Mouse (Mus musculus): ENCODE results near the gene Dnajc7. TPM values are rescaled to one million over a fixed set of nuclear protein-coding genes. Genes with fewer than 3 reads are reported as not detected.

Dnajc7 gene
- polyA plus RNA-seq, 1 experiment from 2014 or later = 295 TPM

DNA sequence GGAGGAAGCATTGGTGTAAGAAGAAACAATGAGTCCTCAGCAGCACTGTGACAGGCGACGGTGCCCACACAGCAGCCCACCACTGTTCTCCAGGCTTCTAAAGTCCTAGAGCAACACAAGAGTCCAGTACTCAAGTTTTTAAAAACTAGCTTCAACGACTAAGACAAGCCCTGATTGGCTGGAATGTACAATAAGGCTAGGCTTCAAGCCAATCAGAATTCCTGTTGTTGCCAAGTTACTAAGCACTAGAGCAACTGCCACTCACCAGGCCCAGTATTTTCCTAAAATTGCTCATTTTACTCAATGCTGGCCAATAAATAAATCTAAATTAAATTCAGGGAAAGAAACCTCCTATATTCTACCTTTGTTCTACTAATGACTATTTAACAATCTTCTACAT lies 6.7 kb downstream of the Dnajc7 start:
- H3K27ac ChIP-seq (replicated peaks) = no peak overlapping the region
- no peaks in the 10 kb centered on the region for H3K9me3 ChIP-seq
- no peak overlapping the region for H3K4me2 ChIP-seq (replicated peaks)
- ATAC-seq (replicated peaks) = no peak
- H3K4me3 ChIP-seq = no peak overlapping the region
- WGBS = 88% methylated on average over 3 of the region's 3 CpGs
- no peaks in the 10 kb centered on the region for H3K27me3 ChIP-seq
- peaks cover 9% of the 10 kb centered on the region for H3K4me1 ChIP-seq
- no peaks in the 10 kb centered on the region for H3K36me3 ChIP-seq
- no peak overlapping the region for H3K9ac ChIP-seq (replicated peaks)

DNA sequence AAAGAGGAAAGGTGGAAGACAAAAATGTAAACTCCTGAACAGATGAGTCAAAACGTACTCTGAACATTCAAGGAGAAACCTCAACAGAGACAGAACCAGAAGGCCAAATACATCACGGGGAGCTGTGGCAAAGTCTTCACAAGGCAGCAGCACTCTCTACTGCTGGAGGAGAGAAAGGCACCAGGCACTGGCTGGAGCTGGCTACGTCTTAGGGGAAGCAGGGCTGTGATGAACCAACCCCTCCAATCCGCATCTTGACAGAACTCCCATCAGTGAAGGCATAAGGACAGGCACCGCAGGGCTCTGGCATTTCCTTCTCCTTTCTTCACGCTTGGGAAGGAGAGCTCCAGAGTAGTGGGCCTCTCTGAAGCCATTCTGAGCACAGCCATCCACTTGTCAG lies 8.3 kb downstream of the Dnajc7 start:
- no peaks in the 10 kb centered on the region for H3K9me3 ChIP-seq
- no peak for ATAC-seq (replicated peaks)
- 97% methylated on average over 6 of the region's 6 CpGs for WGBS
- 0 out of 2 replicates have a peak, but pooled peaks cover 4% of the 10 kb centered on the region for H3K4me1 ChIP-seq
- no peak overlapping the region for H3K9ac ChIP-seq (replicated peaks)
- H3K36me3 ChIP-seq = no peaks in the 10 kb centered on the region
- H3K4me2 ChIP-seq (replicated peaks) = no peak overlapping the region
- H3K27ac ChIP-seq (replicated peaks) = no peak overlapping the region
- no peaks in the 10 kb centered on the region for H3K27me3 ChIP-seq
- H3K4me3 ChIP-seq = no peak overlapping the region

DNA sequence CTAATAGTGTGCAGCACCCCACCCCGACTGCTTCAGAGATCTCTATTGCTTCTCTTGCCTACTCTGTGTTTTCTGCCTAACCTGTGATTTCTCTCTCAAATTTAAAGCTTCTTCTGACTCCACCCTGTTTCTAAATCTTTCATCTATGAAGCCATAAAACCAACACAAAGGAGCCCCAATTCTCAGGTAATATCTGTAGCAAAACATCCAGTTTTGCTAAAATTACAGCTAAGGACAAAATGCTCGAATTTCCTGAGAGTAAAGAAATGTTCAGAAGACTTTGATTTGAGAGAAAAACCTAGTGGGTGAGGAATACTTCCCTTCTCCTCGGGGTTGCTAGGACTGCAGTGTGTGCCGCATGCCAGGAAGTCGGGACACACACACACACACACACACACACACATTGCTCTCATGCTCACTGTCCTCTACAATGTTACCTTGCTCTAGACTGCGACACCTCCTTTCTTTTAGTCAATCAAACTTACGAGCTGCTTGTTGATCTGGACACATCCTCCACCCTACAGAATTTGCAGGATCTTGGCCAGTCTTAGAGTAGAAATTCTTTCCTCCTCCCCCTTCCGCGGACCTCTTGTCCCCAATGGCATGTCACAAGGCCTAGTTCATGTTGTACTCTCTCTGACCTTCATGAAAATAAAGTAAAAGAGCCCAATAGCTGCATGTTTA lies 9.8 kb downstream of the Dnajc7 start:
- Histone ChIP-seq H3K27ac (replicated peaks) (no peak overlapping the region), H3K4me2 (replicated peaks) (no peak overlapping the region), H3K9me3 (no peaks in the 10 kb centered on the region), H3K4me3 (no peak overlapping the region), H3K27me3 (no peaks in the 10 kb centered on the region), H3K4me1 (peaks cover 11% of the 10 kb centered on the region), H3K36me3 (no peaks in the 10 kb centered on the region), H3K9ac (replicated peaks) (no peak overlapping the region)
- ATAC-seq (replicated peaks) = no peak
- 88% methylated on average over 9 of the region's 9 CpGs for WGBS

DNA sequence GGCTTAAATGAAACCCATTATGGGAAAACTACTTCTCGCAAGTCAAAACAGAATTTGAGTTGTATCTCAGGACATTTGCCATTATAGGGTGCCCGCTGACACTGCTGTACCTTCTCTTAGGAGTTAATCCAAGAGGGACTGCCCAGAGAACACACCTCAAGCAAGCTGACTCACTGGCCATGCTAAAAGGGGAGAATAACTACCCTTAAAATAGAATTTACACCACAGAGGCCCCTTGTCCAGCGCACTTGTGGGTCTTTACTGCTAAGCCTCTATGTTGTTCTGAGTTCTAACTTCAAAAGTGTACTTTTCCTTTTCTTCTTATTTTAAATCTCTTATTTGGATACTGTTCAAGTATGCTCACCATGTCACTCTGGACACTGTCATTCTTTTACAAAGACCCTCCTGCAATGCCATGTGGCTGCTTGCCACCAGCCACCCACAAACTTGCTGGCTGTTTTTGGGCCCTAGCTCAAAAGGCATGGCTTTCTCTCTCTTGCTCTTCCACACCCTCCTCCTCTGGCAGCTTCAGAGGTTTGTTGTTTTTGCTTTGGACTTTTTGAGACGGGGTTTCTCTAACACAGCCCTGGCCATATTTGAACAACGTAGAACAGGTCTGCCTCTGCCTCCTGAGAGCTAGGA lies 10.5 kb downstream of the Dnajc7 start:
- Histone ChIP-seq H3K9ac (replicated peaks) (no peak overlapping the region), H3K4me1 (peaks cover 13% of the 10 kb centered on the region), H3K4me3 (no peak overlapping the region), H3K27me3 (no peaks in the 10 kb centered on the region), H3K4me2 (replicated peaks) (no peak overlapping the region), H3K9me3 (no peaks in the 10 kb centered on the region), H3K27ac (replicated peaks) (no peak overlapping the region), H3K36me3 (no peaks in the 10 kb centered on the region)
- whole genome bisulfite sequencing = 85% methylated on average over 5 of the region's 5 CpGs
- no peak for ATAC-seq (replicated peaks)

DNA sequence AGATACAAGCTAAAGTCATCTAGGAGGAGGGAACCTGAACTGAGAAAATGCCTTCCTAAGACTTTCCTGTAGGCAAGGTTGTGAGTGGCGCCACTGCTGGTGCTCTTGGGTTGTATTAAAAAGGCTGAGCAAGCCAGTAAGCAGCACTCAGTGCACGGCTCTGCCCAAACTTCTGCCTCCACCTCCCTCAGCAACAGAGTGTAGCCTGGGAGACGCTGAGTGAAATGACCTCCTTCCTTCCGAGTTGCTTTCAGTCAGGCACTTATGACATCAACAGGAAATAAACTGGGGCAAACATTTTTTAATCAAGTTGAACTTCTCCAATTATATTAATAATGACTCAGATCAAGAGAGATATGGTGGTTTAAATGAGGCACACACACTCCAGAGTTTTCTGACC lies 11.2 kb downstream of the Dnajc7 start:
- no peak overlapping the region for H3K4me3 ChIP-seq
- no peak overlapping the region for H3K4me2 ChIP-seq (replicated peaks)
- H3K27ac ChIP-seq (replicated peaks) = no peak overlapping the region
- H3K9ac ChIP-seq (replicated peaks) = no peak overlapping the region
- 82% methylated on average over 4 of the region's 4 CpGs for WGBS
- H3K4me1 ChIP-seq = peaks cover 19% of the 10 kb centered on the region
- H3K9me3 ChIP-seq = no peaks in the 10 kb centered on the region
- no peaks in the 10 kb centered on the region for H3K36me3 ChIP-seq
- ATAC-seq (replicated peaks) = no peak
- no peaks in the 10 kb centered on the region for H3K27me3 ChIP-seq

DNA sequence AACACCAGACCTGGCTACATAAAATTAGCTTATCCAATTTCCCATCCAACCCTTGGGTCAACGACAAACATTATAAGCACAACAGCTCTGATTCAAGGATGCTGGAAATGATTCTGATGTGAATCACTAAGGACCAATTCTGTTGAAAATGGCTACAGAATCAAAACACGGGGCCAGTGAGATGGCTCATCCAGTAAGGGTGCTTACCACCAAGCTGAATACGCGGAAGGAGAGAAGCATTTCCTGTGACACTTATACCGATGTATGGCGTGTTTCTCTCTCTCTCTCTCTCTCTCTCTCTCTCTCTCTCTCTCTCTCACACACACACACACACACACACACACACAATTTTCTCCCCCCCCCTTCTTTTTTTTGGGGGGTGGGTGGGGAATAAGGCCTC lies 12.8 kb downstream of the Dnajc7 start:
- ATAC-seq (replicated peaks) = no peak
- no peak overlapping the region for H3K9ac ChIP-seq (replicated peaks)
- peaks cover 24% of the 10 kb centered on the region for H3K4me1 ChIP-seq
- WGBS = 96% methylated on average over 6 of the region's 6 CpGs
- H3K4me2 ChIP-seq (replicated peaks) = no peak overlapping the region
- no peaks in the 10 kb centered on the region for H3K36me3 ChIP-seq
- no peak overlapping the region for H3K27ac ChIP-seq (replicated peaks)
- H3K27me3 ChIP-seq = no peaks in the 10 kb centered on the region
- H3K9me3 ChIP-seq = no peaks in the 10 kb centered on the region
- no peak overlapping the region for H3K4me3 ChIP-seq

DNA sequence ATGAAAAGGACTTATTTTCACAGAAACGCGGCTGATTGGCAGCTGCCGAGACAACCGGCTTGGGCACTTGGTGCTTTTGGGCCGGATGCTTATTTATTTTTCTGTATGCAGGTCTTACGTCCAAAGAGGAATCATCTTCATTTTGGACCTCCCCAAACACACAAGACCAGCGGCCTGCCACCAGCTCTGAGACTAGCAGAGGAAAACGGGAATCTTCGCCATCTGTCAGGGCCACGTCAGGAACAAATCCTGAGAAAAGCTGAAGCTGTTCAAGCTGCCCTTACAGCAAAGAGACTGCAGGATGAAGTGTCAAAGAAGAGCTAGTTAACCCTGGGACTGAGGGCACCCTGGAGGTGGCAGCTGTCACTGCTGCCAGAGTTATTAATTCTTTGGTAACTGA lies 14.5 kb downstream of the Dnajc7 start:
- Histone ChIP-seq H3K27me3 (no peaks in the 10 kb centered on the region), H3K9ac (replicated peaks) (no peak overlapping the region), H3K4me3 (no peak overlapping the region), H3K9me3 (no peaks in the 10 kb centered on the region), H3K4me2 (replicated peaks) (no peak overlapping the region), H3K27ac (replicated peaks) (no peak overlapping the region), H3K4me1 (peaks cover 24% of the 10 kb centered on the region), H3K36me3 (peaks cover 12% of the 10 kb centered on the region)
- WGBS = 72% methylated on average over 10 of the region's 10 CpGs
- no peak for ATAC-seq (replicated peaks)

DNA sequence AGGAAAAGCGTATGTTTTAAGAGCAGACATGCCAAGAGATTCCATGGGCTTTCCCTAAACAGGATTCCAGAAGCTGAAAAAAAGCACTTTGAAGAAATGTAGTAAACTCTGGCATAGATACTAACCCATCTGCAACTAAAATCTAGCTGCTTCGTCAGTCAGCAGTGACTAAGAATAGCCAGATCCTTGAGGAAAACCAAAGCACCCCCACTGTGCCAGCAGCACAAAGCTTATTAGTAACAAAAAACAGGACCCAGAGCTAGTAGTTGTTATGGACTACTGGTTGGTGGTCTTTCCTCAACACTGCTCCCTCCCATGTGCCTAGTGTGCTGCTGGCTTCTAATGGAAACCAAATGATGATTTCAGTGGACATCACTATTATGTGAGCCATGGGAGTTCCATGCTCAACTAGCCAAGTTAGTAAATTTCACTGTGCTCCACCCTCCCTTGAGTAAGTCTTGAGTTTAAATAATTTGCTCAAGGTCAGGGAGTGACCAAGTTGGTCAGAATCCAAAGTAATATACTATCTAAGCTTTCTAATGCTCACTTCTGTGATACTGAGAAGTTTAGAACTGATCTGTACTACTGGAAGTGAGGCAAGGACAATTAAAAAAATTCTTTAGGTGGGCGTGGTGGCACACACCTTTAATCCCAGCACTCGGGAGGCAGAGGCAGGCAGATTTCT lies 15.5 kb downstream of the Dnajc7 start:
- ATAC-seq (replicated peaks) = no peak
- H3K9ac ChIP-seq (replicated peaks) = no peak overlapping the region
- H3K4me2 ChIP-seq (replicated peaks) = no peak overlapping the region
- no peak overlapping the region for H3K27ac ChIP-seq (replicated peaks)
- H3K4me3 ChIP-seq = no peak overlapping the region
- peaks cover 24% of the 10 kb centered on the region for H3K4me1 ChIP-seq
- H3K36me3 ChIP-seq = peaks cover 20% of the 10 kb centered on the region
- no peaks in the 10 kb centered on the region for H3K9me3 ChIP-seq
- H3K27me3 ChIP-seq = no peaks in the 10 kb centered on the region
- WGBS = 75% methylated on average over 4 of the region's 4 CpGs

DNA sequence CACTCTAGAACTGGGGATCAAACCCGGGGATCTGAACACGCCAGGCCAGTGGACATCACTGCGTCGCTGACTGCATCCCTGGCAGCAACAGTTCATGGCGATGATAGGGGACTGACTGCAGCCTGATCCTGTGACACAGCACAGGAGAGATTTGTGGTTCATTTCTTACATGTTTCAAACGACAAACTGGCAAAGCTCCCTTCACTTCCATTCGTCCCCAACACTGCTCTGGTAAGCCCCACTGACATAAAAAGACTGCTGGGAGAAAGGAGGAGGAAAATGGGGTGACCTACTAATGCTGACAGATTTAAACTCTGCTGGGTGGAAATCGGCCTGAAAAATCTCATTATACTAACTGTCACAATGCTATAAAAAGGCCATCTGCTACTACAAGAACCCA lies 16.2 kb downstream of the Dnajc7 start:
- 0 out of 2 replicates have a peak overlapping the region, but pooled peaks have one; percentile 33 for H3K27ac ChIP-seq (replicated peaks)
- H3K4me3 ChIP-seq = no peak overlapping the region
- H3K9me3 ChIP-seq = no peaks in the 10 kb centered on the region
- no peak overlapping the region for H3K4me2 ChIP-seq (replicated peaks)
- H3K9ac ChIP-seq (replicated peaks) = no peak overlapping the region
- no peak for ATAC-seq (replicated peaks)
- peaks cover 26% of the 10 kb centered on the region for H3K36me3 ChIP-seq
- peaks cover 24% of the 10 kb centered on the region for H3K4me1 ChIP-seq
- no peaks in the 10 kb centered on the region for H3K27me3 ChIP-seq
- WGBS = 75% methylated on average over 8 of the region's 8 CpGs

DNA sequence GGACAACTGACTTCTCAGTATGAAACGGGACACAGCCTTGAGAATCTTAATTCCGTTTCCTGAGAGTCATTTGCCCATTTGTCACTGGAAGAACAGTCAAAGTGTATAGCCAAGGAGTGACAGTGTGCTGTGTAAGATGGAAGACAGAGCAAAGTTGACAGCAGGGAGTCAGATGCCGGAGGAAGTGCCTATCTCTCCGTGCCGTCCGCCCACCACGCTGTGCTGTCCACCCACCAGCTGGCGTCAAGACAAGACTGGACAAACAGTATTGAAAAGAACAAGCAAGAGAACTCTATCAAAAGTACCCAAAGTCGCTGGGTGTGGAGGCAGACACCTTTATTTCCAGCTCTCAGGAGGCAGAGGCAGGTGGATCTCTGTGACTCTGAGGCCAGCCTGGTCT lies 16.8 kb downstream of the Dnajc7 start:
- Histone ChIP-seq H3K4me2 (replicated peaks) (no peak overlapping the region), H3K4me1 (peaks cover 23% of the 10 kb centered on the region), H3K36me3 (peaks cover 33% of the 10 kb centered on the region), H3K9me3 (no peaks in the 10 kb centered on the region), H3K9ac (replicated peaks) (no peak overlapping the region), H3K27ac (replicated peaks) (no peak overlapping the region), H3K4me3 (no peak overlapping the region), H3K27me3 (no peaks in the 10 kb centered on the region)
- ATAC-seq (replicated peaks) = no peak
- 90% methylated on average over 9 of the region's 9 CpGs for WGBS

DNA sequence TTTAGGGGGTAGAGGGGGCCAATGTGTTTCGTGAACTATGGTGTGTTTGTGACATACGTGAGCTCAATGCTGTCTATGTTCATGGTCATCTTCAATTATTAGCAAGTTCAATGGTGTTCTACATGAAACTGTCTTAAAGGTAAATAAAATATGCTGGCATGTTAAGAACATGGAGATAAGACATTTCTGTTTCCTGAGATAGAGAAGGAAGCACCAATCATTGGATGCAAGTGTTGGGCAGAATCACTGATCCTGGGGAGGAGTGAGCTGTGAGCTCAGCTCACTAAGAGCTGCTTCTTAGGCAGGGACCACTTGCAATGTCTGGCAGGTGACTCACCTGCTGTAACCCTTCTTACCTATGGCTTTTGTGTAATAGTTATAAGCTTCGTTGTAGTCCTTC lies 18.6 kb downstream of the Dnajc7 start:
- WGBS = 94% methylated on average over 3 of the region's 3 CpGs
- Histone ChIP-seq H3K27me3 (no peaks in the 10 kb centered on the region), H3K4me3 (no peak overlapping the region), H3K4me1 (peaks cover 21% of the 10 kb centered on the region), H3K27ac (replicated peaks) (no peak overlapping the region), H3K4me2 (replicated peaks) (no peak overlapping the region), H3K9ac (replicated peaks) (no peak overlapping the region), H3K9me3 (no peaks in the 10 kb centered on the region), H3K36me3 (peaks cover 51% of the 10 kb centered on the region)
- ATAC-seq (replicated peaks) = no peak

DNA sequence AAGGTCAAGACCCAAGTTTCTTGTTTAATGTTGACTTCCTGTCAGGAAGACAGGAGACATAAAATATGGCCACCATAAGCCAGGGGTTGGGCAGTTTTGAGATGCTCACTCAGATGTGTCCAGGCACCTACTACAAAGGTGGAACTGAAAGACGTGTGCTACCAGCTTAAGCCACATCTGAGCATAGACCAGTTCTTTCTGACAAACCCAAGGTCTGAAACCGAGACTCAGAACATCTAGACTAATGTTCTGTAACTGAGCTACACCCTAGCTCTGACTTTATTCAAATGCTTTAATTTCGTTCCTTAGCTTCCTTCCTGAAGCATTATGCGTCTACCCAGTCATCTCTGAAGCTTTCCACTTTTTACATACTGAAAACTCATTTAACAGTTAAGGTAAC lies 21.9 kb downstream of the Dnajc7 start:
- Histone ChIP-seq H3K36me3 (peaks cover 81% of the 10 kb centered on the region), H3K27ac (replicated peaks) (no peak overlapping the region), H3K4me1 (no peaks in the 10 kb centered on the region), H3K4me2 (replicated peaks) (no peak overlapping the region), H3K9ac (replicated peaks) (no peak overlapping the region), H3K4me3 (no peak overlapping the region), H3K9me3 (no peaks in the 10 kb centered on the region), H3K27me3 (no peaks in the 10 kb centered on the region)
- ATAC-seq (replicated peaks) = no peak
- 93% methylated on average over 4 of the region's 4 CpGs for WGBS

Measured in forebrain, embryonic 15.5 days (tissue).